Mouse (Mus musculus) lung, embryonic 15.5 days (tissue): ENCODE measurements around the gene Elovl7. TPM values are rescaled to one million over a fixed set of nuclear protein-coding genes. Genes with fewer than 3 reads are reported as not detected.

ENCODE experiments used
- polyA plus RNA-seq: library from polyadenylated mRNA; unstranded; fragments of >200 nt; fragmentation: Nextera tagmentation; extraction: Ambion mirVana; gene quantifications from 2 replicates; pipeline ENCODE4 v1.2.1, GENCODE M21; 2015

The Elovl7 gene
- polyA plus RNA-seq, 1 experiment from 2014 or later: 11.5 TPM

Other genes with a start within 250 kb of the Elovl7 start
- 68.8 and 69.7 TPM in 2 replicates for gene Smim15, start 170.0 kb upstream of the Elovl7 start, polyA plus RNA-seq
- gene Ndufaf2, start 55.8 kb upstream of the Elovl7 start, polyA plus RNA-seq: 62.1 and 64.5 TPM in 2 replicates
- gene Ercc8, start 55.7 kb upstream of the Elovl7 start, polyA plus RNA-seq: 16.5 and 17.4 TPM in 2 replicates
- gene Depdc1b, start 101.9 kb downstream of the Elovl7 start, polyA plus RNA-seq: 13.4 and 15.2 TPM in 2 replicates
- gene Pde4d, start 235.5 kb downstream of the Elovl7 start, polyA plus RNA-seq: 14.9 and 18.2 TPM in 2 replicates